Mouse (Mus musculus) G1E (cell line): Measurements from ENCODE around the gene H2al1b.

ENCODE experiments used
- CTCF ChIP-seq: IDR thresholded peaks from 2 replicates; pipeline ENCODE4 v1.5.1; 2012; ENCODE audit warnings: low read depth, low read length, inconsistent platforms, mixed read lengths
- GATA1 ChIP-seq: IDR thresholded peaks from 2 replicates; pipeline ENCODE4 v1.6.1; 2012; ENCODE audit warnings: borderline replicate concordance, low read length, inconsistent platforms, mixed read lengths
- GATA2 ChIP-seq: IDR thresholded peaks from 2 replicates; pipeline ENCODE4 v1.6.1; 2012; ENCODE audit warnings: low read depth, low read length, inconsistent platforms, borderline replicate concordance
- POLR2AphosphoS5 ChIP-seq: IDR thresholded peaks from 2 replicates; pipeline ENCODE4 v1.6.1; 2012; ENCODE audit warnings: low read depth, low read length, inconsistent platforms; ENCODE audit not compliant: insufficient replicate concordance
- TAL1 ChIP-seq: conservative IDR thresholded peaks from 2 replicates; pipeline ENCODE4 v1.6.1; 2012; ENCODE audit warnings: low read depth, low read length, inconsistent platforms, mixed read lengths

GRCm38 (mm10) chrX:11288306-11288882 lies 13.8 kb upstream of the H2al1b start:
- TF ChIP-seq CTCF (no peak), GATA2 (no peak), GATA1 (no peak), TAL1 (no peak), POLR2AphosphoS5 (no peak)
